Mouse (Mus musculus) bone marrow, adult 2 months (tissue): ENCODE measurements around the gene Hils1.

Experiments used
- CTCF ChIP-seq: fragments of 200-500 bp; IDR thresholded peaks from 2 replicates; pipeline ENCODE4 v1.5.1; 2011; ENCODE audit warnings: low read length, control low read depth; ENCODE audit not compliant: control insufficient read depth, insufficient read depth
- POLR2A ChIP-seq: fragments of 200-500 bp; IDR thresholded peaks from 2 replicates; pipeline ENCODE4 v1.6.1; 2011; ENCODE audit warnings: low read depth, mild to moderate bottlenecking, control low read depth, low read length, borderline replicate concordance; ENCODE audit not compliant: control insufficient read depth

GRCm38 (mm10) chr11:94917717-94918116 lies 49.7 kb upstream of the Hils1 start:
- TF ChIP-seq CTCF, result no peak
- TF ChIP-seq POLR2A, result no peak
